Mouse (Mus musculus) lung, postnatal 0 days (tissue): Measurements from ENCODE around the gene Cyp51. TPM values are rescaled to one million over a fixed set of nuclear protein-coding genes. Genes with fewer than 3 reads are reported as not detected.

Experiments used
- ATAC-seq: fragments of 200-750 bp; cut with Nextera tagmentation; 2 replicates; pipeline ENCODE4 v1.8.0; 2017; ENCODE audit warnings: moderate library complexity
- DNase-seq: peaks from one replicate; pipeline ENCODE4 v3.0.0-alpha.2; 2016; ENCODE audit warnings: low spot score
- H3K27ac ChIP-seq: fragments of 300-500 bp; sonication (generic); 2 replicates; pipeline ENCODE4 v1.5.1; 2014; ENCODE audit warnings: antibody characterized with exemption, mild to moderate bottlenecking, low read length, mixed read lengths
- H3K27me3 ChIP-seq: fragments of 300-500 bp; sonication (generic); replicated peaks from 2 replicates; pipeline ENCODE4 v1.6.1; 2014; ENCODE audit warnings: low read length, mixed read lengths; ENCODE audit not compliant: insufficient read depth
- H3K36me3 ChIP-seq: fragments of 300-500 bp; sonication (generic); 2 replicates; pipeline ENCODE4 v1.6.1; 2014; ENCODE audit warnings: low read length, mixed read lengths; ENCODE audit not compliant: insufficient read depth
- H3K4me1 ChIP-seq: fragments of 300-500 bp; sonication (generic); 2 replicates; pipeline ENCODE4 v1.6.1; 2014; ENCODE audit warnings: antibody characterized with exemption, low read depth, low read length, mixed read lengths; ENCODE audit not compliant: insufficient read depth
- H3K4me2 ChIP-seq: fragments of 300-500 bp; sonication (generic); replicated peaks from 2 replicates; pipeline ENCODE4 v1.6.1; 2014; ENCODE audit warnings: low read depth, mild to moderate bottlenecking, low read length, moderate library complexity, mixed read lengths
- H3K4me3 ChIP-seq: fragments of 300-500 bp; sonication (generic); 2 replicates; pipeline ENCODE4 v1.5.1; 2014; ENCODE audit warnings: low read depth, low read length
- H3K9ac ChIP-seq: fragments of 300-500 bp; sonication (generic); replicated peaks from 2 replicates; pipeline ENCODE4 v1.6.1; 2014; ENCODE audit warnings: low read depth, mild to moderate bottlenecking
- H3K9me3 ChIP-seq: fragments of 300-500 bp; sonication (generic); 2 replicates; pipeline ENCODE4 v1.6.1; 2016; ENCODE audit warnings: low read length, mixed read lengths
- CTCF ChIP-seq: IDR thresholded peaks from 2 replicates; pipeline ENCODE4 v1.5.1; 2016; ENCODE audit warnings: antibody characterized with exemption, mild to moderate bottlenecking
- EP300 ChIP-seq: IDR thresholded peaks from 2 replicates; pipeline ENCODE4 v1.6.1; 2016; ENCODE audit warnings: antibody characterized with exemption, mild to moderate bottlenecking, control low read depth
- WGBS: fragments of 180-500 bp; shearing (Covaris S2); extraction: QIAGEN DNeasy Blood & Tissue Kit; methylation state at CpG from one replicate; pipeline ENCODE4 v1.1.7; 2014; 5-methylcytosine and 5-hydroxymethylcytosine counted together
- polyA plus RNA-seq: library from polyadenylated mRNA; unstranded; fragments of >200 nt; fragmentation: Nextera tagmentation; extraction: Ambion mirVana; gene quantifications from 2 replicates; pipeline ENCODE4 v1.2.1, GENCODE M21; 2015

Cyp51 gene
- polyA plus RNA-seq, 1 experiment from 2014 or later = 34.9 TPM

GRCm38 (mm10) chr5:4079086-4079485 is 25.5 kb downstream of the Cyp51 start:
- ATAC-seq (no peak), DNase-seq (no peak)
- no peaks in the 10 kb centered on the region for H3K9me3 ChIP-seq
- H3K27ac ChIP-seq = no peak overlapping the region
- TF ChIP-seq EP300 = no peak
- no peak overlapping the region for H3K9ac ChIP-seq
- peaks cover 19% of the 10 kb centered on the region; the same call in 1 of the 2 replicates for H3K36me3 ChIP-seq
- WGBS = 84% methylated on average over 3 of the region's 3 CpGs
- no peak overlapping the region for H3K4me3 ChIP-seq
- no peaks in the 10 kb centered on the region for H3K27me3 ChIP-seq
- H3K4me1 ChIP-seq = no peaks in the 10 kb centered on the region
- no peak overlapping the region for H3K4me2 ChIP-seq

GRCm38 (mm10) chr5:4067203-4067602 is 37.3 kb downstream of the Cyp51 start:
- no peak for TF ChIP-seq CTCF
- TF ChIP-seq EP300 = no peak
- Histone ChIP-seq H3K4me2 (no peak overlapping the region), H3K9me3 (no peaks in the 10 kb centered on the region), H3K4me1 (no peaks in the 10 kb centered on the region), H3K27ac (no peak overlapping the region), H3K9ac (no peak overlapping the region), H3K36me3 (peaks cover 30% of the 10 kb centered on the region; the same call in 1 of the 2 replicates), H3K27me3 (no peaks in the 10 kb centered on the region), H3K4me3 (no peak overlapping the region)
- no peak for DNase-seq
- WGBS = 41% methylated on average over 3 of the region's 3 CpGs
- ATAC-seq = peak; percentile 46

GRCm38 (mm10) chr5:4066476-4067115 is 38.0 kb downstream of the Cyp51 start:
- peak; percentile 4; the same call in 1 of the 2 replicates for ATAC-seq
- H3K27ac ChIP-seq = no peak overlapping the region

GRCm38 (mm10) chr5:4060313-4060712 is 44.2 kb downstream of the Cyp51 start:
- Histone ChIP-seq H3K4me1 (no peaks in the 10 kb centered on the region), H3K27ac (no peak overlapping the region), H3K9ac (no peak overlapping the region), H3K4me3 (no peak overlapping the region), H3K4me2 (no peak overlapping the region), H3K36me3 (peaks cover 29% of the 10 kb centered on the region; the same call in 1 of the 2 replicates), H3K27me3 (no peaks in the 10 kb centered on the region), H3K9me3 (no peaks in the 10 kb centered on the region)
- peak; percentile 12 for DNase-seq
- TF ChIP-seq CTCF = no peak
- peak; percentile 71; the same call in 1 of the 2 replicates for TF ChIP-seq EP300
- peak; percentile 80 for ATAC-seq
- 83% methylated on average over 8 of the region's 8 CpGs for WGBS

More at GRCm38 (mm10) chr5:4066476-4067115, 38.0 kb downstream of the Cyp51 start:
- H3K36me3 ChIP-seq = peaks cover 31% of the 10 kb centered on the region; the same call in 1 of the 2 replicates
- no peak overlapping the region for H3K4me2 ChIP-seq
- 88% methylated on average over 18 of the region's 18 CpGs for WGBS
- no peaks in the 10 kb centered on the region for H3K9me3 ChIP-seq
- DNase-seq = no peak
- TF ChIP-seq CTCF = no peak
- no peak for TF ChIP-seq EP300
- no peak overlapping the region for H3K4me3 ChIP-seq
- H3K4me1 ChIP-seq = no peaks in the 10 kb centered on the region
- H3K9ac ChIP-seq = no peak overlapping the region
- H3K27me3 ChIP-seq = no peaks in the 10 kb centered on the region

- Histone ChIP-seq H3K9ac (no peak overlapping the region), H3K36me3 (peaks cover 25% of the 10 kb centered on the region), H3K27me3 (no peaks in the 10 kb centered on the region), H3K4me3 (no peak overlapping the region), H3K4me1 (no peaks in the 10 kb centered on the region), H3K4me2 (no peak overlapping the region), H3K27ac (no peak overlapping the region), H3K9me3 (no peaks in the 10 kb centered on the region)
- WGBS = 89% methylated on average over 2 of the region's 2 CpGs
- DNase-seq = no peak
- no peak for ATAC-seq
- TF ChIP-seq CTCF (no peak), EP300 (no peak)
Observed at GRCm38 (mm10) chr5:4040922-4041321, 63.6 kb downstream of the Cyp51 start.

- Histone ChIP-seq H3K9me3 (no peaks in the 10 kb centered on the region), H3K27ac (no peak overlapping the region), H3K4me3 (no peak overlapping the region), H3K9ac (no peak overlapping the region), H3K4me2 (no peak overlapping the region), H3K4me1 (no peaks in the 10 kb centered on the region), H3K27me3 (no peaks in the 10 kb centered on the region), H3K36me3 (peaks cover 25% of the 10 kb centered on the region)
- no peak for TF ChIP-seq EP300
- TF ChIP-seq CTCF = peak; percentile 49
- ATAC-seq = no peak
- no peak for DNase-seq
- 87% methylated on average over 6 of the region's 6 CpGs for WGBS
Observed at GRCm38 (mm10) chr5:4040372-4040771, 64.2 kb downstream of the Cyp51 start.
